Mouse (Mus musculus) embryonic facial prominence, embryonic 15.5 days (tissue): Measurements from ENCODE around the gene Cc2d2a. TPM values are rescaled to one million over a fixed set of nuclear protein-coding genes. Genes with fewer than 3 reads are reported as not detected.

Experiments used
- ATAC-seq: fragments of 200-750 bp; cut with Nextera tagmentation; 2 replicates; pipeline ENCODE4 v1.8.0; 2017; ENCODE audit warnings: low read depth, moderate TSS enrichment; ENCODE audit not compliant: insufficient number of reproducible peaks, low FRiP score, low TSS enrichment
- H3K27ac ChIP-seq: fragments of 300-500 bp; sonication (generic); replicated peaks from 2 replicates; pipeline ENCODE4 v1.5.1; 2015; ENCODE audit warnings: mild to moderate bottlenecking, inconsistent platforms
- H3K27me3 ChIP-seq: fragments of 300-500 bp; sonication (generic); 2 replicates; pipeline ENCODE4 v1.6.1; 2015; ENCODE audit warnings: inconsistent platforms
- H3K36me3 ChIP-seq: fragments of 300-500 bp; sonication (generic); 2 replicates; pipeline ENCODE4 v1.6.1; 2015; ENCODE audit warnings: mild to moderate bottlenecking, inconsistent platforms
- H3K4me1 ChIP-seq: fragments of 300-500 bp; sonication (generic); 2 replicates; pipeline ENCODE4 v1.6.1; 2015; ENCODE audit warnings: inconsistent platforms
- H3K4me2 ChIP-seq: fragments of 300-500 bp; sonication (generic); replicated peaks from 2 replicates; pipeline ENCODE4 v1.6.1; 2015; ENCODE audit warnings: mild to moderate bottlenecking, inconsistent platforms
- H3K4me3 ChIP-seq: fragments of 300-500 bp; sonication (generic); replicated peaks from 2 replicates; pipeline ENCODE4 v1.5.1; 2015; ENCODE audit warnings: mild to moderate bottlenecking, inconsistent platforms
- H3K9ac ChIP-seq: fragments of 300-500 bp; sonication (generic); 2 replicates; pipeline ENCODE4 v1.6.1; 2015; ENCODE audit warnings: inconsistent platforms
- H3K9me3 ChIP-seq: fragments of 300-500 bp; sonication (generic); replicated peaks from 2 replicates; pipeline ENCODE4 v1.6.1; 2016; ENCODE audit warnings: inconsistent platforms
- WGBS: fragments of 180-500 bp; shearing (Covaris S2); methylation state at CpG from one replicate; pipeline ENCODE4 v1.1.7; 2015; 5-methylcytosine and 5-hydroxymethylcytosine counted together
- polyA plus RNA-seq: library from polyadenylated mRNA; unstranded; fragments of >200 nt; fragmentation: Nextera tagmentation; extraction: Ambion mirVana; gene quantifications from 2 replicates; pipeline ENCODE4 v1.2.1, GENCODE M21; 2015

The Cc2d2a gene
- polyA plus RNA-seq, 1 experiment from 2014 or later: 12.8 TPM

DNA sequence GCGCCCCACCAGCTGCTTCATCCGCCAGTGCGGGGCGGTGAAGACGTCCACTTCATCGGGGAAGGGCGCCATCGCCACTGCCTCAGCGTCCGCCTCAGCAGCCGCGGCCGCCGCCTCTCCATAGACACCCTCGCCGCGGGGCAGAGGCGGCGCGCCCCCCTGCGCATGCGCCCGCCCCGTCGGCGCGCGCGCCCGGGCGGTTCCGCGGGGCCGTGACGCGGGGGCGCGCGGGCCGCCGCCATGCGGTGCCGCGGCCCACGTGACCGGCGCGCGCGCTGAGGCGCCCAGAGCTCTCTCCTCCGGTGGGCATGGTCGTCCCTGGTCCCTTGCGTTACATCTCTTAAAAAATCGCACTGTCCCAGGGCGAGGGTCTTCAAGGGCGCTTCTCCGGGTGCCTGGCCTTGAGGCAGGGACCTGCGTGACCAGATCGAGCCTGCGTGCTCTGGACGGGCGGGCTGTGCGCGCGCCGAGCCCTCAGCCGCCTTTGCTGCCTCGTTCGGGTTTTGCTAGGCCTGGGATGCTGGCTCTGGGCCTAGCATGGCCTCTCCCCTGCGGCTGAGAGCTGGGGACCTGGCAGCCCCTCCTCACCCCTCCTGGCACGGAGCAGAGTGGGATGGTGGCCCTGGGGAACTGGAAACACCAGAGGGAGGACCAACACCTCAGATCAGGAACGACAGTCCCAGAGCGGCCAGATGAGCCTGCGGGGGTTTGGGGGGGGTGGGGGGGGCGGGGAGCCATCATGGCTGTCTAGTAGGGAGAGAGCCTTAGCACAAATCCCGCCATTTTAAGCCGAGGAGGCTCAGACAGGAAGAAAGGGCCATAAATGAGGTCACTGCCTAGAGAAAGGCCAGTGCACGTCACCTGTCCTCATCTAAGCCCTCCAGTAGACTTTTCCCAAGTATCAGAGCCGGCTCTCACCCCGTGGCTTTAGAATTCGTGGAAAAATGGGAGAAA, 120.1 kb downstream of the Cc2d2a start:
- H3K9me3 ChIP-seq: no peaks in the 10 kb centered on the region
- ATAC-seq: peak; percentile 88
- H3K4me1 ChIP-seq: peaks cover 10% of the 10 kb centered on the region
- no peaks in the 10 kb centered on the region for H3K36me3 ChIP-seq
- H3K27ac ChIP-seq: peak overlapping the region; percentile 92
- no peaks in the 10 kb centered on the region for H3K27me3 ChIP-seq
- peak overlapping the region; percentile 88 for H3K4me3 ChIP-seq
- H3K4me2 ChIP-seq: peak overlapping the region; percentile 76
- WGBS: 3% methylated on average over 79 of the region's 82 CpGs
- H3K9ac ChIP-seq: peak overlapping the region; percentile 77

DNA sequence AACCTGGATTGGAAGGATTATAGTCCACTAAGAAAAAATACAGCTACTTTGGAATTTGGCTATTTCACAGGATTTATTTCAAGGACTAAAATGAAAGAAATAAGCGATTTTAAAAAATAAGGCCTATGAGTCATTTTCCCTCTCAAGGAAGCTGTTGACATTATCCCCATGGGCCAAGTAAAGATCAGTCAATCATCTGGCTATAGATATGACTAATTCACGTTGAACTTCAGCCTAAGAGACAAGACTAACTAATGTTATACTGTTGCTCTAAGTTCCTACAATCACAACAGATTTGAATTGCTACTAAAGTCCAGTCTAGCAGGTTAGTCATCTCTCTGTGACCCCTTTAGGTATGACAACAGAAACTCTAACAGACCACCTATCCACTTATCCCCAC, 121.8 kb downstream of the Cc2d2a start:
- no peaks in the 10 kb centered on the region for H3K27me3 ChIP-seq
- no peak overlapping the region for H3K27ac ChIP-seq
- no peak overlapping the region for H3K4me2 ChIP-seq
- no peaks in the 10 kb centered on the region for H3K36me3 ChIP-seq
- peaks cover 10% of the 10 kb centered on the region for H3K4me1 ChIP-seq
- no peak overlapping the region for H3K4me3 ChIP-seq
- H3K9me3 ChIP-seq: no peaks in the 10 kb centered on the region
- WGBS: 73% methylated on average over 2 of the region's 2 CpGs
- no peak for ATAC-seq
- H3K9ac ChIP-seq: no peak overlapping the region

GRCm38 (mm10) chr5:43786607-43787006, 124.5 kb downstream of the Cc2d2a start:
- no peak for ATAC-seq
- whole genome bisulfite sequencing: 81% methylated on average over 4 of the region's 4 CpGs
- no peaks in the 10 kb centered on the region for H3K27me3 ChIP-seq

DNA sequence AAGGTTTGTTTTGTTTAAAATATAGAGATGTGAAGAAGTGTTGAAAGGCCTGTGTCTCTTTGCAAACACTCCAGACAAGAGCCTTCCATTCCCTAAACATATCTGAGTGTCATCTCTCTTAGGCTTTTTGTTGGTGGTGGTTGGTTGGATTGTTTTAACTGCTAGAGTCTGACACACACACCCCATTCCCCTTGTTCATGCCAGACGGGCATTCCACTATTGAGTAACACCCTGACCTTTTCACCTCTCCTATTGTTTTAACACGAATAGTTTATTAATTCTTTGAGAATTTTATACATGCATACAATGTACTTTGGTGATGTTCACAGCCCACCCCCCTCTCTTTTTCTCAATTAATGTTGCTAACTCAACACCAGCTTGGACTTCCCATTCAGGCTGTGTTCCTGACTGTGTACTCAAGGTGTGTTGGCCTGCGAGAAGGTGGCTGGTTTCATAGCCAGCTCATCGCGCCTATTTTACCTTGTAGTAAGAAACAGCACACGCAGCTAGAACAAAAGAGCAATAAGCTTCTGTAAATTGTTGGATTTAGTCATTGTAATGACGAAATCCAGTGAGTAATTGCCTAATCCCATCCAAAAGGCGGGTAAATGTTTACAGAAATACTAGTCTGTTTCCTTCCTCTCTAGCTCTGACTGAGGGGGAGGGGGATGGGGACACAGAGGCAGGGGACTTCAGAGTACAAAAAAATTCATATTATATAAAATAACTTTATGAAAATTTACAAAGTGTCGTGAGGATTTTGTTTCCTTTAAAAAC, 126.0 kb downstream of the Cc2d2a start:
- H3K9ac ChIP-seq: no peak overlapping the region
- no peaks in the 10 kb centered on the region for H3K9me3 ChIP-seq
- H3K27me3 ChIP-seq: no peaks in the 10 kb centered on the region
- no peak for ATAC-seq
- H3K4me2 ChIP-seq: no peak overlapping the region
- no peak overlapping the region for H3K4me3 ChIP-seq
- 67% methylated on average over 9 of the region's 9 CpGs for WGBS
- no peak overlapping the region for H3K27ac ChIP-seq
- H3K36me3 ChIP-seq: no peaks in the 10 kb centered on the region
- no peaks in the 10 kb centered on the region for H3K4me1 ChIP-seq

More at GRCm38 (mm10) chr5:43786607-43787006, 124.5 kb downstream of the Cc2d2a start:
- no peak overlapping the region for H3K4me3 ChIP-seq
- H3K4me1 ChIP-seq: peaks cover 5% of the 10 kb centered on the region; the same call in 1 of the 2 replicates
- no peak overlapping the region for H3K4me2 ChIP-seq
- H3K9me3 ChIP-seq: no peaks in the 10 kb centered on the region
- no peak overlapping the region for H3K27ac ChIP-seq
- H3K36me3 ChIP-seq: no peaks in the 10 kb centered on the region
- no peak overlapping the region for H3K9ac ChIP-seq

Other genes with a start within 250 kb of the Cc2d2a start
- gene C1qtnf7, start 146.8 kb upstream of the Cc2d2a start, polyA plus RNA-seq: 18.1 and 20.6 TPM in 2 replicates
- gene Bst1, start 156.5 kb downstream of the Cc2d2a start, polyA plus RNA-seq: 0.70 and 1.6 TPM in 2 replicates
- gene Fbxl5, start 159.3 kb downstream of the Cc2d2a start, polyA plus RNA-seq: 54.7 and 55.3 TPM in 2 replicates
- gene Cd38, start 206.2 kb downstream of the Cc2d2a start, polyA plus RNA-seq: 5.3 and 6.5 TPM in 2 replicates